ENCODE assay signal across 8 mouse cellular contexts in the genomic region with DNA sequence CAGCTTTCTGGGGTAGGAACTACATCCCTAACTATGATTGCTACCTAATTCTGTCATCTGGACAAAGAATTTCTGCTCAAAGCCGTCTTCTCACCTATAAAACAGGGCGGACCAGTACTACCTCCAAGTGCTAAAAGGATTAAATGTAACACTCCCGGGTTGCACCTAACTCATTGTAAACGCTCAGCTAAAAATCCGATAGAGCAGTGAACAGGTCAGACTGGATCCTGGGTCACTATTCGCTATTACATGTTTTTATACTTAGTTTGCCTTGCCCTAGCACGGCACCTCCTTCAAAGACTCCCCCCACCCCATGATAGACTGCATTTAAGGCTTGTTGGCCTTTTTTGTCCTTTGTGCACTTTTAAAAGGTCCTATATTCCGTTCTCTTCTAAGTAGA. TPM values are rescaled to one million over a fixed set of nuclear protein-coding genes. Genes with fewer than 3 reads are reported as not detected.
DNase-seq lines count a peak whose midpoint lies in the region; ATAC-seq and TF ChIP-seq lines count a peak whose summit lies in the region.

No protein-coding gene starts in this region.

- peak overlapping the region; percentile 67 for H3K27ac ChIP-seq in liver, adult 2 months (replicated peaks; ENCODE audit: insufficient read depth, low read depth, low read length)
- no peak overlapping the region for H3K27ac ChIP-seq in embryonic facial prominence, embryonic 12.5 days
- H3K27ac ChIP-seq in intestine, embryonic 14.5 days (ENCODE audit: low read depth): no peak overlapping the region
- H3K27ac ChIP-seq in neural tube, embryonic 12.5 days: no peak overlapping the region

- peak; percentile 60 for DNase-seq in liver, adult 2 months (ENCODE audit: extremely low read depth, low read depth, low spot score)
- DNase-seq in liver: no peak
- DNase-seq in intestine, embryonic 14.5 days (ENCODE audit: low spot score): no peak
- DNase-seq in spleen, postnatal 10 days (ENCODE audit: low spot score in 2 of 2): no peak
- no peak for DNase-seq in left cerebral cortex, adult 11 months (ENCODE audit: low spot score)
- no peak for DNase-seq in thymus, postnatal 36 days

- no peak for TF ChIP-seq CTCF in liver, adult 2 months (IDR thresholded peaks at IDR 0.05; ENCODE audit: low read depth, low read length)

- H3K4me1 ChIP-seq in liver, adult 2 months (ENCODE audit: control insufficient read depth, insufficient read depth, low read length): peaks cover 24% of the 10 kb centered on the region
- peaks cover 20% of the 10 kb centered on the region for H3K4me1 ChIP-seq in embryonic facial prominence, embryonic 12.5 days
- peaks cover 18% of the 10 kb centered on the region; the same call in 1 of the 2 replicates for H3K4me1 ChIP-seq in intestine, embryonic 14.5 days (replicated peaks; ENCODE audit: control insufficient read depth, insufficient read depth, low read length)
- H3K4me1 ChIP-seq in neural tube, embryonic 12.5 days: peaks cover 29% of the 10 kb centered on the region

- H3K36me3 ChIP-seq in liver, adult 2 months (ENCODE audit: control insufficient read depth, insufficient read depth, low read length): 0 out of 2 replicates have a peak, but pooled peaks cover 3% of the 10 kb centered on the region
- peaks cover 3% of the 10 kb centered on the region; the same call in 1 of the 2 replicates for H3K36me3 ChIP-seq in embryonic facial prominence, embryonic 12.5 days
- H3K36me3 ChIP-seq in intestine, embryonic 14.5 days (ENCODE audit: control insufficient read depth, insufficient read depth, low read length): peaks cover 5% of the 10 kb centered on the region; the same call in 1 of the 2 replicates
- H3K36me3 ChIP-seq in neural tube, embryonic 12.5 days: peaks cover 3% of the 10 kb centered on the region; the same call in 1 of the 2 replicates

- WGBS in liver, adult 2 months: 8% methylated on average over 8 of the region's 8 CpGs
- 11% methylated on average over 8 of the region's 8 CpGs for WGBS in embryonic facial prominence, embryonic 12.5 days
- 5% methylated on average over 8 of the region's 8 CpGs for WGBS in intestine, embryonic 14.5 days
- 12% methylated on average over 8 of the region's 8 CpGs for WGBS in neural tube, embryonic 12.5 days

- peak overlapping the region; percentile 82 for H3K4me2 ChIP-seq in embryonic facial prominence, embryonic 12.5 days (replicated peaks)
- H3K4me2 ChIP-seq in intestine, embryonic 14.5 days (ENCODE audit: low read length): peak overlapping the region; percentile 56
- H3K4me2 ChIP-seq in neural tube, embryonic 12.5 days (replicated peaks): peak overlapping the region; percentile 70

- no peaks in the 10 kb centered on the region for H3K27me3 ChIP-seq in liver, adult 2 months (ENCODE audit: control insufficient read depth, insufficient read depth, low read length)
- H3K27me3 ChIP-seq in embryonic facial prominence, embryonic 12.5 days: no peaks in the 10 kb centered on the region
- H3K27me3 ChIP-seq in intestine, embryonic 14.5 days (replicated peaks; ENCODE audit: control insufficient read depth, insufficient read depth, low read length): no peaks in the 10 kb centered on the region
- H3K27me3 ChIP-seq in neural tube, embryonic 12.5 days (replicated peaks): no peaks in the 10 kb centered on the region

- no peaks in the 10 kb centered on the region for H3K9me3 ChIP-seq in embryonic facial prominence, embryonic 12.5 days
- H3K9me3 ChIP-seq in intestine, embryonic 14.5 days (ENCODE audit: control insufficient read depth, low read length): no peaks in the 10 kb centered on the region
- no peaks in the 10 kb centered on the region for H3K9me3 ChIP-seq in neural tube, embryonic 12.5 days

- H3K4me3 ChIP-seq in liver, adult 2 months (ENCODE audit: insufficient read depth, low read depth, low read length): peak overlapping the region; percentile 76
- peak overlapping the region; percentile 80 for H3K4me3 ChIP-seq in embryonic facial prominence, embryonic 12.5 days
- H3K4me3 ChIP-seq in intestine, embryonic 14.5 days (ENCODE audit: low read depth, low read length): peak overlapping the region; percentile 71
- H3K4me3 ChIP-seq in neural tube, embryonic 12.5 days: peak overlapping the region; percentile 94

- no peak for TF ChIP-seq POLR2A in liver, adult 2 months (IDR thresholded peaks at IDR 0.05; ENCODE audit: extremely low read depth, insufficient read depth, low read length)

- no peak for ATAC-seq in embryonic facial prominence, embryonic 12.5 days (ENCODE audit: insufficient number of reproducible peaks, insufficient read depth, low FRiP score, low TSS enrichment)
- ATAC-seq in intestine, embryonic 14.5 days (replicated peaks; ENCODE audit: low FRiP score, low TSS enrichment, low read depth): no peak
- ATAC-seq in neural tube, embryonic 12.5 days (ENCODE audit: low FRiP score, low read depth): no peak

- H3K79me2 ChIP-seq in liver, adult 2 months (ENCODE audit: control insufficient read depth, insufficient read depth, low read length): peaks cover 47% of the 10 kb centered on the region

- H3K9ac ChIP-seq in liver, adult 2 months (ENCODE audit: low read depth, low read length): peak overlapping the region; percentile 94
- peak overlapping the region; percentile 96 for H3K9ac ChIP-seq in embryonic facial prominence, embryonic 12.5 days
- H3K9ac ChIP-seq in intestine, embryonic 14.5 days (ENCODE audit: low read length): peak overlapping the region; percentile 87
- H3K9ac ChIP-seq in neural tube, embryonic 12.5 days: peak overlapping the region; percentile 97

RNA-seq across cellular contexts. Expression of gene Nudt4, which starts 1.6 kb away (rescaled TPM):
- total RNA-seq in liver, adult 2 months (2014; rRNA removed): 88.2 and 91.5 TPM in 2 replicates
- polyA plus RNA-seq in liver, adult 2 months (2012; rRNA removed): 36.7 and 37.2 TPM in 2 replicates
- 118 and 122 TPM in 2 replicates for polyA plus RNA-seq in embryonic facial prominence, embryonic 12.5 days (2016; fragmentation: Nextera tagmentation; extraction: Ambion mirVana)
- polyA plus RNA-seq in intestine, embryonic 14.5 days (2014; fragmentation: Nextera tagmentation; extraction: Ambion mirVana): 71.3 and 72.7 TPM in 2 replicates
- polyA plus RNA-seq in neural tube, embryonic 12.5 days (2016; fragmentation: Nextera tagmentation; extraction: Ambion mirVana): 120 and 130 TPM in 2 replicates

RNA-seq across cellular contexts. Expression of gene Ube2n, which starts 47.5 kb away (rescaled TPM):
- total RNA-seq in liver, adult 2 months (2014; rRNA removed): 29.6 and 34.1 TPM in 2 replicates
- 19.1 and 19.2 TPM in 2 replicates for polyA plus RNA-seq in liver, adult 2 months (2012; rRNA removed)
- polyA plus RNA-seq in embryonic facial prominence, embryonic 12.5 days (2016; fragmentation: Nextera tagmentation; extraction: Ambion mirVana): 331 and 336 TPM in 2 replicates
- polyA plus RNA-seq in intestine, embryonic 14.5 days (2014; fragmentation: Nextera tagmentation; extraction: Ambion mirVana): 319 and 330 TPM in 2 replicates
- polyA plus RNA-seq in neural tube, embryonic 12.5 days (2016; fragmentation: Nextera tagmentation; extraction: Ambion mirVana): 399 and 408 TPM in 2 replicates

Comparison
In these comparisons a context has a peak if more than half of its experiments do, and no peak if none do; other contexts are left out.
1. RNA of gene Ube2n, which starts 47.5 kb away (polyA plus RNA-seq): 399 to 408 TPM in neural tube, embryonic 12.5 days, 331 to 336 TPM in embryonic facial prominence, embryonic 12.5 days and 319 to 330 TPM in intestine, embryonic 14.5 days; 19.1 to 19.2 TPM in liver, adult 2 months; every median in the first group is over 10 times any median in the second.
2. Peak in every context shown above with its lines, with median percentiles within 50 percentile points of each other: H3K4me3 ChIP-seq, H3K9ac ChIP-seq and H3K4me2 ChIP-seq.